Mouse (Mus musculus) heart, postnatal 14 days (tissue): ENCODE measurements around the gene Coq9. TPM values are rescaled to one million over a fixed set of nuclear protein-coding genes. Genes with fewer than 3 reads are reported as not detected.

Experiments used
- DNase-seq, 2 experiments: peaks; one replicate each; pipeline ENCODE4 v3.0.0; 2021 to 2022
- intact Hi-C: fragments of 180-260 bp; cut with DNase I; formaldehyde crosslinking; loops from one replicate; pipeline ENCODE4 v1.15.1; 2025
- long read RNA-seq, 2 experiments: library from polyadenylated mRNA; stranded (forward); transcript quantifications; one replicate each; pipeline ENCODE4 v2.0.0; 2021
- total RNA-seq, 2 experiments: library from RNA; stranded (reverse); gene quantifications; 2 replicates each; pipeline ENCODE4 v1.2.3; 2021

Coq9 gene
- total RNA-seq = 100 to 1,000 TPM; 400 to 427 TPM
- long read RNA-seq, experiment 1, transcript Coq9-204 (8 exons, 831 nt) = minor isoform, 14 of 726 reads
- long read RNA-seq, experiment 1, transcript Coq9-208 (2 exons, 368 nt) = minor isoform, 25 of 726 reads
- long read RNA-seq, experiment 1, transcript Coq9-201 (9 exons, 1,789 nt) = major isoform, 636 of 726 reads
- long read RNA-seq, experiment 1, partial matches to known transcripts = 36 of 726 reads
- long read RNA-seq, experiment 1, other reads (novel, unspliced or antisense) = 15 of 726 reads
- long read RNA-seq, experiment 2, transcript Coq9-204 (8 exons, 831 nt) = minor isoform, 6 of 587 reads
- long read RNA-seq, experiment 2, transcript Coq9-208 (2 exons, 368 nt) = minor isoform, 6 of 587 reads
- long read RNA-seq, experiment 2, transcript Coq9-201 (9 exons, 1,789 nt) = major isoform, 540 of 587 reads
- long read RNA-seq, experiment 2, partial matches to known transcripts = 22 of 587 reads
- long read RNA-seq, experiment 2, other reads (novel, unspliced or antisense) = 13 of 587 reads

DNA sequence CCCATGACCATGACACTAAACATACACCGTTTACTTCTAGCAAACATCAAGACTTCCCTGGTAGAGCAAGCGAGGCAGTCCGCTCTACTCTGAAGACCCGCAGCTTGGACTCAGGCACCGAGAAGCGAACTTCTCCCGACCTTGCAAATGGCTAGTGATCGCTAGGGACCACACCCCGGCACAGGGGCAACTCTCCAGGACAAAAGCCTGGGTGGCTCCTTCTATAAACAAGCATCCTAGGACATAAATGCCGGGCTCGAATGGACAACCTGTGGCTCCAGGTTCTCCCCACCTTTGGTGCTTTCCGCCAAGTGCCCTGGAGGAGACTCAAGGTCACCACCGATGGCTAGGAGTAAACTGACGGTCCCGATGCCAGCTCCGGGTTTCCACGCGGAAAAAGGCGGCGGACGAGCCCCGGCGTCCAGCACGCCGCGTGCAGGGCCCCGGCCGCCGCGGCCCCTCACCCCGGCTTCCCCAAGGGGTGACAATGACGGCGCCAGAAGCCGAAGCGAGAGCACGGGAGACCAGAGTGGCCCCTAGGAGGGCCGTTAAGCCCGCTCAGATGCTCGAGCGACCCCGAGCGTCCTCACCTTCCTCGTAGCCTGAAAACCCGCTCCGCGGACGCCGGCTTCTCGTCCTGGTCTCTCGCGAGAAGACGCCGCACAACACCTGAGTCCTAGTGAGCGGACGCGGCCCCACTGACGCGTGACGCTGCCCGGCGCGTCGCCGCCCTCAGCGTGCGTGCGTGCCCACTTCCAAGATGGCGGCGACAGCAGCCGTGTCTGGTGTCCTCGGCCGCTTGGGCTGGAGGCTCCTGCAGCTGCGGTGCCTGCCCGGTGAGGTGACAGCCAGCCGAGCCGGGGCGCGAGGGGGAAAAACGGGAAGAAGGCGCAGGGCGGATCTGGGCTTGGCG, at the start of gene Coq9, which contains the start of gene Ciapin1:
TSS of gene Coq9 (plus strand) at position 660 of the 913 bp plus-strand sequence.
TSS of gene Ciapin1 (minus strand) at position 697 of the 913 bp plus-strand sequence.
- intact Hi-C loops = no loop called here
- DNase-seq = peak; percentile 95 to 96

DNA sequence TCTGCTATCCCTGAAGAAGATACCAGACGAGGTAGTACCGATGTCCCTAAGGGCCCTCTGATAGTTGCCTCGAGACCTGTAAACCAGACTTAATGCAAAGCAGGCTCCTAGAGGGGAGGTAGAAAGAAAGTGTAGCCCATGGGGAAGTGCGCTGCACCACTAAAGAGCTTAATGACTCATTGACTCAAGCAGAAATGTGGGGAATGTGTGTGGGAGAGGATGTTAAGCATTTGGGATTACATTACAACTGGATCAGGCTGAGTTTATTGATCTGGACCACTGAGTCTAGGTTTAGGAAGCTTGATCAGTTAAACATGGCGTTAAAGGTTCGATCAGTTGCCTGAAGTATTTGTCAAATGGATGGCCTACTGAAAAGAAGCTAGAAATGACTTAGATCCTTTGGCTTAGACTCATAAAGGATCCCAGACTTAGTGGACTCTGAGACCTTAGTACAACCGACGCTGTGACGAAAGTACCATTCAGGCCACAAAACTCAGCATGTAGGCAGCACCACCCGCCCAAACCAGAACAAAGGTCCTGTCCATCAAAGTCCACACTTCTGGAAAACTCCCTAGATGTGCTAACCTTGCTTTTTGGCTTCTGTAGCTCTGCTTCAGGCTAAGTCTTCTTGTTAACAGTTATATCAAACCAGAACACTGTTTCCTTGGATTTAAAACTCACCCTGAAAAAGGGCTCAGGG, 48.7 kb upstream of the Coq9 start:
- DNase-seq = no peak
- intact Hi-C loops = no loop called here

DNA sequence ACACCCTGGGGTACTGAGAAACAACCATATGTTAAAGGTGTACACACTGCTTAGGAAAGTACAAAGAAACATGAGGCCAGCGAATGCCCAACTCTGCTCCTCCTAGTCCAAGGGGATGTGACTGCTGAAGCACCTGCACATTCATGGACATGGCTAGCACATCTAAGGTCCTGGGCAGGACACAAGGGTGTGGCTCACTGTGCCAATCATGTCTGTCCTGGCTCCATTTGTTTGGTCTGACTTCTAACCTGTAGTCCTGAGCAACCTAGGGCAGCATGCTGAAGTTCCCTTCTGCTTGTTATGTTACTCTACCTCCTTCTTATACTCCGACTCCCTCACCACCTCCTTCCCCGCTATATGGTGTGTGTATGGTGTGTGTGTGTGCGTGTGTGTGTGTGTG, 43.8 kb upstream of the Coq9 start:
- no peak for DNase-seq
- intact Hi-C loops = no loop called here

DNA sequence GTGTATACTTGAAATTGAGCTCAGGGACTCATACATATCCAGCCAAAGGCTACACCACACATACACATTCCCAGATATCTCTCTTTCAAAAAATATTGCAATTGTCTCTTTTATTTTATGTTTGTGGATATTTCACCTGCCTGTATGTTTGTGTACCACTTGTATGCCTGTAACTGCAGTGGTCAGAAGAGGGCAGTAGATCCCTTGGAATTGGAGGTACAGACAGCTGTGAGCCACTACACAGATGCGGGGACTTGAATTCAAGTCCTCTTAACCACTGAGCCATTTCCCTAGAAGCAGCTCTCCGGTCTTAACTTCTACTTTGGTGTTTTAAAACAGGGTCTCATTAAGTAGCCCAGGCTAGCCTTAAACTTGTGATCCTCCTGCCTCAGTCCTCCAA, 43.3 kb upstream of the Coq9 start:
- DNase-seq = no peak
- intact Hi-C loops = no loop called here

DNA sequence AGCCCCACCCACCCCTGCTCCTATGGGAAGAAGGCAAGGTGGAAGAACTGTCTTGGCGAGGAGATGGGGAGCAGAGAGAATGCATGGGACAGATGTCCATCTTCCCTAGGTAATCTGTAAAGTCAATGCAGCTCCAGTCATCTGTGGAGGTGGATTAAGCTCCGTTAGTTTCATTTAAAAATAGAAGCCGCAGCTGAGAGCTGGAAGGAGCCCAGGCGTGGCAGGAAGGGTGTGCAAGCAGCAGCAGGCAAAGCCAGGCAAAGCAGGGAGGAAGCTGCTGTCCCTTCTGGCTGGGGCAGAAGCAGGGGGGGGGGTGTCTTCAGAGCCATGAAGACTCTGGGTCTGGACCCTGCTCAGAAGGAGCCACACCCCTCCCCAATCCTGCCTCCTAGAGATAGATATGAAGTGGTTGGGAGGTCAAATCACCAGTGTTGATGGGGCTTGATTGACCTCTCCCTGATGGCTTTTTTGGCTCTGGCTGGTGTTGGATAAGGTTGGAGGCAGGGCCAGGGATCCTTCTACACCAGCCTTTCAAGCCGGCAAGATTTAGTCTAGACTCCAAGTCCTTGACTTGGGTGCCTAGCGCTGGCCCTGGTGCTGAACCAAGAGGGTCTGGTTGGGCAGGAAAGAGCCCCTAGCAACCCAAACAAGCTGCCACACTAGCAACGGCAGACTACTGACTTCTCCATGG, 37.7 kb upstream of the Coq9 start:
- DNase-seq = no peak
- intact Hi-C loops = no loop called here

DNA sequence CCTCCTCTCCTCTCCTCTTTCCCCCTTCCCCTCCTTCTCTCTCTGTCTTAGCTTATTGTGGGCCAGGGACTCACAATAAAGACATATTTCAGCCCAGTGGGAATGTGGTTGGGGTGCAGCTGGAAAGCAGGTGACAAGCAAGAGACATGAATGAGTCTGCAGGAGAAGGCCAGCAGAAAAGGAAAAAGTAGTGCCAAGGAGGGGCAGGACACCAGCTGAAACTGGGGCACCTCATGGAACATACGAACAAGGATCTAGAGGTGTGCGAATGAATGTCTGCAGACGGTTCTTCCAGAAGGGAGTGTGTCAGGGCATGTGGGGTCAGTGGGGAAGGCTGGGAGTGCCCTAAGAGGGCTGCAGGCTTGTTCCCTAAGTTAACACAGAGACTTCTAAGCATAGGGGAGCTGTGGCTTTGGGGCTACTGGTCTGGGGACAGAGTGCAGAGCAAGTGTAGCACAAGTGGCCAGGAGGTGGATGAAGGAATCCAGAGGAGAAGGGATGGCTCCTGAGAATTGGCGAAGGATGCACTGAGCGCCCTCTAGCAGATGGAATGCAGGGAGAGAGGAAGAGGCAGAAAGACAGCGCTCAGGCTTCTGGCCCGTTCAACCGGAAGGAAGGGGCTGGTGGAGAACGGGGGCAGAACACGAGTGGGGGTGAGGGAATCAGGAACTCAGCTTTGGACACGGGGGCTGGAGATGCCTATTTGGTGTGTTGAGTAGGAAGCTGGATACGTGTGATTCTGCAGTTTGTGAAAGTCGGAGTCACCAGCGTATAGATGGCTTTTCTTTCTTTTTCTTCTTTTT, 36.6 kb upstream of the Coq9 start:
- DNase-seq = peak; percentile 30 to 45
- intact Hi-C loops = no loop called here

DNA sequence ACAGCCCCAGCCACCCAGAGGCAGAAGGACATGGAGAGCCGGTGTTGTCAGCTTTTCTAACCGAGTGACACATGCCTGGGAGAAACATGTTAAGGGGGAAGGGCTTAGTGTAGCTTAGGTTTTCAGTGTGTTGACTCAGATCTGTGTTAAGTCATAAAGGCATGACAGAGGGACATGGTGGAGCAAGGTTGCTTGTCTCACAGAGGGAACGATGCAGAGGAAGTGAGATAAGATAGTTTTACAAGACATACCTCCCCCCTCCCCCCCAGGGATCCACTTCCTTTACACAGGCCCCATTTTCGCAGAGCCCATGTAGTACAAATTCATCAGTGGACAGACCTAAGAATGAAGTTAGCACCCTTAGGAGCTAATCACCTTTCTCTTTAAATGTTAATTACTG, 35.7 kb upstream of the Coq9 start:
- DNase-seq = no peak
- intact Hi-C loops = no loop called here

DNA sequence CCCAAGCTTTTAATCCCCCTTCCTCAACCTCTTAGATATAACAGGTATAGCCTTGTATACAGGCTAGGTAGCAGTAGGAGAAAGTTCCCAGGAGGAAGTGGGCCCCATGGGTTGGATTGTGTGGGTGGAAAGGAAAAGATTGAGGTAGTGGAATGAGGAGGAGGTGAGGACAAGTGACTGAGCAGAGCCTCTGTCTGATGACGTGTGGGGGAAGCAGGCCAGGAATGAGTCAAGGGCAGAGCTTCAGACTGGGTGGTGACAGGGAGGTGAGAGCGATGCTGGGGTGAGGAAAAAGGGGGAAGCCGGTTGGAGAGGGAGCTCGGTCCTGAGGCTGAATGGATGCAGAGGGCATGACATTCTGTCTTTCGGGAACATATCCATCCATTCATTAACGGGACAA, 34.6 kb upstream of the Coq9 start:
- DNase-seq = no peak
- intact Hi-C loops = no loop called here

DNA sequence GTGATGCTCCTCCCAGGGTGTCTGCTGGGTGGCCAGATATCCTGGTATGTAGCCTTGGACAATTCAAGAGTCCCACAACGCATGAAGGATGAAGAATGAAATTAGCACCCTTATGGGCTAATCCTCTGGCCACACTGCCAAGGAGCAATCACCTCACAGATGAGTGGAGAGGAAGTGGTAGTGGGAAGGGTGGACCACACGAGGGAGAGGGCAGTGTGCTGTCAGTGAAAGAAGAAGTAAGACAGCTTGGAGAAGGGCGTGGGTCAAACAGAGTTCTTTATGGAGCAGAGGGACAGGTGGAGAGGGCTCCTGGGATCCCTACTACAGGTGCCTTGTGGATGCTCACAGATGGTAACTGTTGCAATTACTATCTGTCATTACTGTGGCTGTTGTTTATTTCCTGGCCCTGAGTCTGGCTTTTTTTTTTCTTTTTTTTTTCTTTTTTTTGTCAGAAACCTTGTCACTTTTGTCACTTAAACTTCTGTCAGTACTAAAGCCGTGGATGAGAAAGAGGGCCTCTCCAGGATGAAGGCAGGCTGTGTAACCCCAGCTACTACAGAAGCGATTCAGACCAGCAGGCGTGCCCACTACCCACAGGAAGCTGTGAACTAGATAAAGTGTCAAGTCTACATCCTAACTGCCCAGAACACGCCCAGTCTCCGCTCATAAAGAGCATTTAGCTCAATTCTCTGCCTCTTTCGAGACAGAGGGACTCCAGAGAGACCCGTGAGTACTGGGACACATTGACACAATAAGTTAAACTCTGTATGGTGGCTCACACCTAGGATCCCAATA, 33.4 kb upstream of the Coq9 start:
- intact Hi-C loops = no loop called here
- no peak for DNase-seq

DNA sequence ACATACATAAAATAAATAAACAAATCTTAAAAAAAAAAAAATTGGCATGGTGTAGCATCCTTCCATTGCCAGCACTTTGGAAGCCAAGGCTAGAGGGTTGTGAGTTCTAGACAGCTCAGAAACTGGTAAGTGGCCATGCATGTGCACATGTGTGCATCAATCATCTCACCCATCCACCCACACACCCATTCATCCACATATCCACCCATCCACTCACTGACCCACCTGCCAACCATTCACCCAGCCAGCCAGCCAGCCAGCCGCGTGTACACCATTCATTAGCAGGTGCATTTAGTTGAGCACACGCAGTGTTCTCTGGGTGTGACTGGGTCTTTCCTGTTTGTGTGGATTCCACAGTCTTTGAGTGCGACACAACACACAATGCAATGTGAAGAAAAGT, 32.3 kb upstream of the Coq9 start:
- DNase-seq = no peak
- intact Hi-C loops = no loop called here

DNA sequence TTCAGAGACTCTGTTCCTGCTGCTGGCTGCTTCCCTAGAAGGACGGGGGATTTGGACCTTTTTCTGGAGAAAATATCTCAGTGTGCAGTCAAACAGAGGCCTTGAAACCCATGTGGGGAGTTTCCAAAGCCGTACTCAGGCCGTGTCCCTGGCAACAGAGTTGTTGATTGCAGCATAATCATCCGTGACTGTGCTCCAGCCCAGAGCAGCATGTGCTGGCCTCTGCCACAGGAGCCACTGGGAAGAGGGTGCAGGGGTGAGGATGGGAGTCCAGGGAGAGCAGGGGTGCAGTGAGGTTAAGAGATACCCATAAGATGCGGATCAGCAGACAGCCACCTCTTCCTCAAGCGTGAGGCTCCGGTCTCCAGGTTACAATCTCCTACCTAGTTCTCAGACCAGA, 30.6 kb upstream of the Coq9 start:
- intact Hi-C loops = no loop called here
- no peak for DNase-seq

DNA sequence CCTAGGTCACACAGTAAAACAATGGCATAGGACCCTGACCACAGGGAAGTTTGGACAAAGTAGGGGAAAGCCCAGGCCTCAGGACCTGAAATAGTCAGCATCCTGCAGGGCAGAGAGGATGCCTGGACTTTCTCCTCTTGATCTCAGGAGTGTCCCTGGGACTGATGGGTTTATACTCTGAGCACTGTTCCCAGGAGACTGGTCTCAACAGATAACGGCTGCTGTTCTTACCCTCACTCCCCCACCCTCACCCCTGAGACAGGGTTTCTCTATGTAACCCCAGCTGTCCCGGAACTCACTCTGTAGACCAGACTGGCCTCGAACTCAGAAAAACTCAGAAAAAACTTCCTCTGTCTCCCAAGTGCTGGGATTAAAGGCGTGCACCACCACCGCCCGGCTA, 29.7 kb upstream of the Coq9 start:
- DNase-seq = no peak
- intact Hi-C loops = no loop called here

DNA sequence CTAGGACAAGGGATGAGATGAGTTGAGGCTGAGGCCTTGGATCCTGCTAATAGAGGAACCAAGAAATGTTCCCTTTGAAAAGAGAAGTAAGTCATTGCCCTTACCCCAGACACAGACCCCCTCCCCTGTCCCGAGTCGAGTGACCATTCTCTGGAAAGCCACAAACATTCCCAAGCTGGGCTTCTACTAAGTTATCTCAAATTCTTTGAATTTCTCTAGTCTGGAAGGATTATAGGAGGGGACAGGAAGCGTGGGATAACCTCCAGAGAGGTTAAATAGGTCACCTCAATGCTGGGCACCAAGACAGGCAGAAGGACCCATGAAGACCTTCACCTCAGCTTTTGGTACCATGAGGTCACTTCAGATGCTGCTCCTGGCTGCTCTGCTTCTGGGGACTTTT, 28.0 kb upstream of the Coq9 start, which contains the start of gene Ccl17:
TSS of gene Ccl17 (plus strand) at position 301 of the 400 bp plus-strand sequence.
- intact Hi-C loops = loop anchor here (5.0 to 10.0 kb wide), 3 partner anchors 213 to 315 kb away; no protein-coding TSS in a partner anchor
- no peak for DNase-seq

DNA sequence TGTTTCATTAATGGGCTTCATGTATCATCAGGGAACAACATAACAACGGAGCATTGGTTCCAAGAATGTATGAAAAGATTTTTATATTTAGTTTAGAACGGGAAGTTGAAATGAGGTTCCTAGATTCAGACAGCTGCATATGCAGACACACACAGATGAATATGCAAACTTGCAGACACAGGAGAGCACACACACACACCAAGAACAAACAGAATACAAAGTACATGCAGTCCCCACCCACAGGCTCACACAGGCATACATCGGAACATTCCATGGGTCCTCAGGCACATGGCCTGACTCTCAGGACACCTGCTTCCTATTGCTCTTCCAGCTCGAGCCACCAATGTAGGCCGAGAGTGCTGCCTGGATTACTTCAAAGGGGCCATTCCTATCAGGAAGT, 27.3 kb upstream of the Coq9 start:
- intact Hi-C loops = loop anchor here (5.0 to 10.0 kb wide), 3 partner anchors 214 to 316 kb away; no protein-coding TSS in a partner anchor
- DNase-seq = no peak

DNA sequence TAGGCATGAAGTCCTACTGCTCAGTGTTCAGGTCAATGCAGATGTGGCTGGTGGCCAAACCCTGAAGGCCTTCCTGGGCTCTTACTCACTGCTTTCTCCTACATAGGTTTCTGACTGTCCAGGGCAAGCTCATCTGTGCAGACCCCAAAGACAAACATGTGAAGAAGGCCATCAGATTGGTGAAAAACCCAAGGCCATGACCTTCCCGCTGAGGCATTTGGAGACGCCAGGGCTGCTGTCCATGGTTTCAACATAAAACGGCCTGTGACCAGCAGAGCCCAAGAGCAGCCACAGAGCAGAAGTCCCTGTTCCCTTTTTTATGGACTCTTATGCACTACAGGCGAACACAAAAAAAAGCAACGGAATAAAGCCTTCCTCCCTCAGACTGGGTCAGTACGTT, 26.5 kb upstream of the Coq9 start:
- intact Hi-C loops = loop anchor here (1.0 to 10.0 kb wide), 4 partner anchors 107 to 317 kb away; no protein-coding TSS in a partner anchor
- no peak for DNase-seq

DNA sequence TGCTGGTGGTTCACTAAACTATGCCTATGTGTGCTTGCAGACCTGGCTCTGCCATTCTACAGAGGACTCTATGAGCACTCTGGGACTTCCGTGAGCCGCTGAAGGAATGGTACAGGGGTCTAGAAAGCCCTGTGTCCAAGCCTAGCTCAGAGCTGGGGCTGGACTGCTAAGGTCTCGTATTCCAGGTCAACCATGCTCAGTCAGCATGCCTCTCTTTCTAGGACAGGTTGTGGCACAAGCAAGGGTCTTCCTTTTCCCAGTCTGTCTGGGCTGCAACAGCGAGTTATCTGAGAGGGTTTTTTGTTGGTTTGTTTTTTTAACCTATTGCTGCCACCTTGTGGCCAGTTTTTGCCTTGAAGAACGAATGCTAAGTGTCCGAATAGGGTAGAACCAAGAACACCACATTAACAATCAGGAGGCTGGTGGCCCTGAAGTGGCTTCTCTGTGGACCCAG, 25.4 kb upstream of the Coq9 start:
- intact Hi-C loops = loop anchor here (1.0 to 10.0 kb wide), 4 partner anchors 108 to 318 kb away; no protein-coding TSS in a partner anchor
- peak; percentile 83 to 89 for DNase-seq

DNA sequence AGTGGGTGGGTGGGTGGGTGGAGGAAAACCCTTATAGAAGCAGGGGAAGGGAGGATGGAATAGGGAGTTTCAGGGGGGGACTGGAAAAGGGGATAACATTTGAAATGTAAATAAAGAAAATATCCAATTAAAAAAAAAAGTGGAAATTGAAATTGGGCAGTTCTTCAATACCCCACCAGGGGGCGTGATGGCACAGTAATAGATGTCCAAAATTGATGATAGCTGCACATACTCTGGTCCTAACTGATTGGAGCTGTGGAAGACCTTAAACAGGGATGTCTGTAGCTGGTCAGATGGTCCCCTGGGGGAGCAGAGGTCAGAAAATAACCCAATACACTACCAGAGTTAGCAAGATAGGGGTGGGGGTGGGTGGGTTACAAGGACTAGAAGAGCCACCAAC, 23.6 kb upstream of the Coq9 start:
- intact Hi-C loops = loop anchor here (2.0 to 10.0 kb wide), 4 partner anchors 94 to 320 kb away; no protein-coding TSS in a partner anchor
- peak in 1 of 2 experiments; percentile 42 for DNase-seq

DNA sequence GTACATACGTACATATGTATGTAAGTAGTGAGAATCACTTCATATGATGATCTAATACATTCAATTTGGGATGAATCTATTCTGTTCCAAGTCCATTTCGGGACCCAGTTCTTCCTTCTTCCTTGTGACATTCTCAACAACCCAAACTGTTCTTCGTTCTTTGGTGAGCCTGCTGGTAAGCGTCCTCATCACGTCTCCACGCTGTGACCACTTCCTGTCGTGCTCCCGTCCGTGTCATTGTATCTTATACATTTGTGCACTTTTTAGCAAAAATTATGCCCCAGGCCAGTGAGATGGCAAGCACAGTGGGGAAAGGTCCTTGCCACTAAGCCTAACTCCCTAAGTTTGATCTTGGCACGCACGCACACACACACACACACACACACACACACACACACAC, 20.2 kb upstream of the Coq9 start:
- no peak for DNase-seq
- intact Hi-C loops = loop anchor here (10.0 kb wide), 2 partner anchors 293 to 323 kb away; no protein-coding TSS in a partner anchor
